Mouse (Mus musculus) forebrain, embryonic 10.5 days (tissue): ENCODE data around the gene Gm5089. TPM values are rescaled to one million over a fixed set of nuclear protein-coding genes. Genes with fewer than 3 reads are reported as not detected.

Experiments
- polyA plus RNA-seq: library from polyadenylated mRNA; unstranded; fragments of >200 nt; fragmentation: Nextera tagmentation; extraction: Ambion mirVana; gene quantifications from 2 replicates; pipeline ENCODE4 v1.2.1, GENCODE M21; 2016

The Gm5089 gene
- polyA plus RNA-seq, 1 experiment from 2014 or later: 1.9 TPM

Other genes with a start within 250 kb of the Gm5089 start
- 20.7 and 21.5 TPM in 2 replicates for gene Zic5, start 14.6 kb upstream of the Gm5089 start, polyA plus RNA-seq
- 7.0 and 7.3 TPM in 2 replicates for gene Zic2, start 24.3 kb upstream of the Gm5089 start, polyA plus RNA-seq
- 0.27 TPM in 1 of 2 replicates, not detected in the other for gene Gm10837, start 39.5 kb upstream of the Gm5089 start, polyA plus RNA-seq
- gene Pcca, start 83.2 kb upstream of the Gm5089 start, polyA plus RNA-seq: 38.9 and 39.0 TPM in 2 replicates